Mouse (Mus musculus) adrenal gland, adult 8-10 months (tissue): ENCODE measurements around the gene Aqp1. TPM values are rescaled to one million over a fixed set of nuclear protein-coding genes. Genes with fewer than 3 reads are reported as not detected.

ENCODE experiments used
- DNase-seq: peaks from one replicate; pipeline ENCODE4 v3.0.0; 2022
- total RNA-seq, 4 experiments: library from RNA; stranded (reverse); gene quantifications; 2 replicates each; pipeline ENCODE4 v1.2.4; 2022

The Aqp1 gene
- total RNA-seq, 4 experiments from 2014 or later: 38.4 to 78.8 (median 49.7) TPM

- no peak for DNase-seq
These were observed 4.0 kb upstream of the Aqp1 start for GRCm38 (mm10) chr6:55332100-55332772.

- DNase-seq: no peak
These were observed 3.5 kb upstream of the Aqp1 start for GRCm38 (mm10) chr6:55332773-55333109.

GRCm38 (mm10) chr6:55337242-55337641 lies 1.0 kb downstream of the Aqp1 start:
- no peak for DNase-seq

GRCm38 (mm10) chr6:55338077-55338476 lies 1.8 kb downstream of the Aqp1 start:
- DNase-seq: no peak

- no peak for DNase-seq
These were observed 2.9 kb downstream of the Aqp1 start for GRCm38 (mm10) chr6:55338934-55339825.

- no peak for DNase-seq
These were observed 5.5 kb downstream of the Aqp1 start for GRCm38 (mm10) chr6:55341688-55342087.

GRCm38 (mm10) chr6:55342328-55342727 lies 6.1 kb downstream of the Aqp1 start:
- no peak for DNase-seq

GRCm38 (mm10) chr6:55343446-55343845 lies 7.2 kb downstream of the Aqp1 start:
- no peak for DNase-seq

- DNase-seq: no peak
These were observed 8.2 kb downstream of the Aqp1 start for GRCm38 (mm10) chr6:55344291-55345016.

GRCm38 (mm10) chr6:55345264-55345663 lies 9.0 kb downstream of the Aqp1 start:
- no peak for DNase-seq

- DNase-seq: no peak
These were observed 10.3 kb downstream of the Aqp1 start for GRCm38 (mm10) chr6:55346491-55346890.

GRCm38 (mm10) chr6:55347711-55348571 lies 11.7 kb downstream of the Aqp1 start:
- no peak for DNase-seq

GRCm38 (mm10) chr6:55349231-55349630 lies 13.0 kb downstream of the Aqp1 start:
- DNase-seq: no peak

- DNase-seq: no peak
These were observed 14.2 kb downstream of the Aqp1 start for GRCm38 (mm10) chr6:55350383-55350952.

GRCm38 (mm10) chr6:55351712-55352111 lies 15.5 kb downstream of the Aqp1 start:
- DNase-seq: no peak

- DNase-seq: no peak
These were observed 17.6 kb downstream of the Aqp1 start for GRCm38 (mm10) chr6:55353711-55354445.

- no peak for DNase-seq
These were observed 18.4 kb downstream of the Aqp1 start for GRCm38 (mm10) chr6:55354456-55355117.

- DNase-seq: no peak
These were observed 19.3 kb downstream of the Aqp1 start for GRCm38 (mm10) chr6:55355575-55355974.

GRCm38 (mm10) chr6:55356017-55356703 lies 19.9 kb downstream of the Aqp1 start:
- no peak for DNase-seq
